Mouse (Mus musculus) myocyte (in vitro differentiated cells): Measurements from ENCODE around the gene Gm42791. TPM values are rescaled to one million over a fixed set of nuclear protein-coding genes. Genes with fewer than 3 reads are reported as not detected.
A peak's percentile ranks its signal among the peaks of the same experiment; 100 is the strongest.

ENCODE experiments used
- H3K27me3 ChIP-seq: one replicate; pipeline ENCODE4 v1.6.1; 2011; ENCODE audit not compliant: control insufficient read depth, insufficient read depth, insufficient read length
- H3K36me3 ChIP-seq: one replicate; pipeline ENCODE4 v1.6.1; 2011; ENCODE audit not compliant: control insufficient read depth, insufficient read depth
- H3K4me2 ChIP-seq: one replicate; pipeline ENCODE4 v1.6.1; 2011; ENCODE audit warnings: low read depth, control low read depth
- H3K4me3 ChIP-seq: one replicate; pipeline ENCODE4 v1.5.1; 2011; ENCODE audit warnings: mild to moderate bottlenecking, control low read depth, moderate library complexity
- H3K79me2 ChIP-seq: one replicate; pipeline ENCODE4 v1.6.1; 2011; ENCODE audit not compliant: control insufficient read depth, insufficient read depth
- H3ac ChIP-seq: one replicate; pipeline ENCODE4 v1.6.1; 2011; ENCODE audit not compliant: control insufficient read depth, insufficient read length
- CEBPB ChIP-seq: IDR thresholded peaks from 2 replicates; pipeline ENCODE4 v1.6.1; 2011; ENCODE audit warnings: mild to moderate bottlenecking, moderate library complexity; ENCODE audit not compliant: poor library complexity, insufficient read depth, severe bottlenecking
- E2F4 ChIP-seq: IDR thresholded peaks from one replicate; pipeline ENCODE4 v1.6.1; 2011; ENCODE audit warnings: mild to moderate bottlenecking, control low read depth, moderate library complexity; ENCODE audit not compliant: insufficient read depth
- MAX ChIP-seq: IDR thresholded peaks from one replicate; pipeline ENCODE4 v1.6.1; 2011; ENCODE audit warnings: low read depth, mild to moderate bottlenecking, control low read depth
- MYOD1 ChIP-seq, 3 experiments: IDR thresholded peaks; one replicate each; pipeline ENCODE4 v1.6.1; 2011; ENCODE audit warnings: control low read depth in 2 of 3, low read depth in 2 of 3, mild to moderate bottlenecking in 2 of 3, moderate library complexity in 1 of 3; ENCODE audit not compliant: insufficient read length in 2 of 3, control insufficient read depth in 1 of 3
- MYOG ChIP-seq, 3 experiments: IDR thresholded peaks; one replicate each; pipeline ENCODE4 v1.6.1; 2011; ENCODE audit warnings: control low read depth in 2 of 3, low read depth in 2 of 3, mild to moderate bottlenecking in 2 of 3; ENCODE audit not compliant: insufficient read length in 2 of 3, control insufficient read depth in 1 of 3, insufficient read depth in 1 of 3
- POLR2A ChIP-seq: IDR thresholded peaks from one replicate; pipeline ENCODE4 v1.6.1; 2011; ENCODE audit warnings: low read depth, mild to moderate bottlenecking, control low read depth, moderate library complexity; ENCODE audit not compliant: insufficient read length
- POLR2AphosphoS2 ChIP-seq: IDR thresholded peaks from one replicate; pipeline ENCODE4 v1.6.1; 2011; ENCODE audit warnings: low read depth, control low read depth; ENCODE audit not compliant: insufficient read length
- REST ChIP-seq: IDR thresholded peaks from one replicate; pipeline ENCODE4 v1.6.1; 2011; ENCODE audit warnings: mild to moderate bottlenecking, control low read depth, moderate library complexity; ENCODE audit not compliant: insufficient read depth, insufficient read length
- SRF ChIP-seq: IDR thresholded peaks from one replicate; pipeline ENCODE4 v1.6.1; 2011; ENCODE audit warnings: low read depth; ENCODE audit not compliant: control insufficient read depth, insufficient read length
- TCF12 ChIP-seq: IDR thresholded peaks from one replicate; pipeline ENCODE4 v1.6.1; 2011; ENCODE audit warnings: mild to moderate bottlenecking, control low read depth; ENCODE audit not compliant: poor library complexity, insufficient read depth, severe bottlenecking
- TCF3 ChIP-seq: IDR thresholded peaks from one replicate; pipeline ENCODE4 v1.6.1; 2011; ENCODE audit warnings: low read depth, control low read depth; ENCODE audit not compliant: insufficient read length
- USF1 ChIP-seq: IDR thresholded peaks from one replicate; pipeline ENCODE4 v1.6.1; 2011; ENCODE audit warnings: low read depth, mild to moderate bottlenecking, control low read depth, moderate library complexity
- polyA plus RNA-seq: library from polyadenylated mRNA; unstranded; fragments of >200 nt; fragmentation: generic; extraction: Trizol; gene quantifications from one replicate; pipeline ENCODE4 v1.2.1, GENCODE M21; 2012; ENCODE audit warnings: missing spikeins

The Gm42791 gene
- polyA plus RNA-seq, 1 experiment, result 0.11 TPM

DNA sequence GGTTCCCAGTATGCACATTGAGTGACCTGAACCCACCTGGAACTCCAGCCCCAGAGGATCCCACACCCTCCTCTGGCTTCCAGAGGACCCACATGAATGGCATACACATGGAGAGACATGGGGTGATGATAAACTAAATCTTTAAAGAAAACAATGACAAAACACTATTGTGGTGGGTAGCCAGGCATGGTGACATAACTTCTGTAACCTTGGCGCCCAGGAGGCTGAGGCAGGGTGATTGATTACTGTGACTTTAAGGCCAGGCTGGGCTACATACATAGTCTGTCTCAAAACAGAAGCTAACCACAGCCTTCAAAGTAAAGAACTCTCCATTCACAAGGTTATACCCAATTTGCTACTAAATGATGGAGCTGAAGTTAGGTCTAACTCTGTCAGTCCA, 30.7 kb downstream of the Gm42791 start:
- no peak overlapping the region for H3K4me3 ChIP-seq
- H3K79me2 ChIP-seq, result no peaks in the 10 kb centered on the region
- H3ac ChIP-seq, result no peak overlapping the region
- no peaks in the 10 kb centered on the region for H3K36me3 ChIP-seq
- H3K27me3 ChIP-seq, result no peaks in the 10 kb centered on the region
- H3K4me2 ChIP-seq, result peak overlapping the region; percentile 82
- TF ChIP-seq SRF (no peak), MYOG (IDR thresholded peaks at IDR 0.05; ENCODE audit: control insufficient read depth in 1 of 3, insufficient read depth in 1 of 3, insufficient read length in 2 of 3, low read depth in 2 of 3) (no peak), POLR2A (no peak), MYOD1 (IDR thresholded peaks at IDR 0.05; ENCODE audit: control insufficient read depth in 1 of 3, insufficient read length in 2 of 3, low read depth in 2 of 3) (no peak), TCF12 (no peak)

DNA sequence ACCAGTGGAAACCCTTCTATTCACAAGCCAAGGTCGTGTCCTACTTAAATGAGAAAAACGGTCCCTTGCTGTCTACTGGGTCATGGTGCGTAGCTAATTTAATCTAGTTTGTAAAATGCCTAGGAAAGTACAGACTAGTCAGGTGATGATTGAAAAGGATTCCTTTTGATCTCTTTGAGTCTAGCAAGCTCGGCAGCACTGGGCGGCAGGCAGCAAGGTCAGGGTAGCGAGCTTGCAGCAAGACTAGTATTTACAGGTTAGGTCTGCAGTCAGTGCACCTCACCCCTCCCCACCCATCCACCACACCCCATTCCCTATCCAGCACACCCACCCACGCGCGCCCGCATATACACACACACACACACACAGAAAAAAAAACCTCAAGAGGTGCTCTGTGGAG, 34.7 kb downstream of the Gm42791 start:
- Histone ChIP-seq H3K4me3 (no peak overlapping the region), H3K27me3 (no peaks in the 10 kb centered on the region), H3K4me2 (no peak overlapping the region), H3ac (no peak overlapping the region), H3K36me3 (no peaks in the 10 kb centered on the region), H3K79me2 (no peaks in the 10 kb centered on the region)
- TF ChIP-seq USF1, result no peak
- no peak for TF ChIP-seq REST
- TF ChIP-seq MAX, result no peak
- TF ChIP-seq TCF12, result no peak
- no peak for TF ChIP-seq TCF3
- no peak for TF ChIP-seq CEBPB
- no peak for TF ChIP-seq POLR2AphosphoS2
- no peak for TF ChIP-seq MYOG (IDR thresholded peaks at IDR 0.05; ENCODE audit: control insufficient read depth in 1 of 3, insufficient read depth in 1 of 3, insufficient read length in 2 of 3, low read depth in 2 of 3)
- TF ChIP-seq SRF, result no peak
- no peak for TF ChIP-seq MYOD1 (IDR thresholded peaks at IDR 0.05; ENCODE audit: control insufficient read depth in 1 of 3, insufficient read length in 2 of 3, low read depth in 2 of 3)
- TF ChIP-seq POLR2A, result no peak
- no peak for TF ChIP-seq E2F4

DNA sequence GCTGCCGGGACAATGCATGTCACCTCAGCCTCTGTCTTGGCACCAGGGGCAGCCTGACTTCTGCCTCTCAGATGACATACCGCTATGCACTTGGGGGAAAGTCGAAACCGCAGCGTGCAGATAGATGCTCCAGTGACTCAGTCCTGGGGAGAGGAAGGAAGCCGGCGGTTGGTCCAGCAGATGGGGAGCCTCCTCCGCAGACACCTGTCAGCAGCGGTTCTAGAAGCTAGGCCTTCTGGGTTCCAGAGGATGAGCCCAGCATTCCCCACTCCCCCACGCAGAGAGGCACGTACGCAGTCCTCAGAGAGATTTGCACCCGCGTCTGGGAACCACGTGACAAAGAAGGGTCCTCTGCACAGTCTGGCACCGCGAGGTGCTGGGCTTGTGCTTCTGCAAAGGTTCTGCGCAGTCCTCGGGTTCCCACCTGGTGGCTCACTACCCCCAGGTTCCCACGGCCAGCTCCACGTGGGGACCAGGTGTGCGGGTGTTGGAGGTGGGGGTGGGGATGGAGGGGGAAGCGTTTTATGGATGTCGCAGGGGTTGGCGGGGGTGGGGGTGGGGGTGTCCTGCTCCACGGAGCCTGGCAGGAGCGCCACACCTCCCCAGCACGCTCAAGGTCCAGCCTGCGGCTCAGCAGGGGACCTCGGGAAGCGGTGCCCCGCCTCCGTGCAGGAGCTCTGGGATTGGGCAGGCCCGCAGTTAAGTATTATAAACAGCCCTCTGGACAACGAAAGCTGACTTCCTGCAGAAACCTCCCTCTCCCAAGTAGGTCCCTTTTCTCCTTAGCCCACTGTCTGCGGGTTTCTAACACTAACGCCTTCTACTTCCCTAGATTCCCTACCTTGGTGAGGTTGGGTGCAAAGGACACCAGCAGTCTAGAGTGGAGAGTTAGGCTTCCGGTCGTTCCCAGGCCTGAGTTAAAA, 35.6 kb downstream of the Gm42791 start:
- H3K4me2 ChIP-seq, result peak overlapping the region; percentile 65
- no peaks in the 10 kb centered on the region for H3K36me3 ChIP-seq
- H3K79me2 ChIP-seq, result no peaks in the 10 kb centered on the region
- TF ChIP-seq REST (no peak), POLR2AphosphoS2 (peak; percentile 30), TCF3 (no peak), TCF12 (peak; percentile 41), MYOD1 (IDR thresholded peaks at IDR 0.05; ENCODE audit: control insufficient read depth in 1 of 3, insufficient read length in 2 of 3, low read depth in 2 of 3) (peak; percentile 60 to 95 (median 84)), CEBPB (no peak), E2F4 (no peak), SRF (no peak), MAX (no peak), USF1 (peak; percentile 49), MYOG (IDR thresholded peaks at IDR 0.05; ENCODE audit: control insufficient read depth in 1 of 3, insufficient read depth in 1 of 3, insufficient read length in 2 of 3, low read depth in 2 of 3) (peak in 2 of 3 experiments; percentile 66 to 94)
- no peaks in the 10 kb centered on the region for H3K27me3 ChIP-seq
- H3ac ChIP-seq, result no peak overlapping the region
- H3K4me3 ChIP-seq, result no peak overlapping the region

- no peaks in the 10 kb centered on the region for H3K79me2 ChIP-seq
- no peaks in the 10 kb centered on the region for H3K27me3 ChIP-seq
- H3ac ChIP-seq, result no peak overlapping the region
- H3K36me3 ChIP-seq, result no peaks in the 10 kb centered on the region
- TF ChIP-seq MYOG (IDR thresholded peaks at IDR 0.05; ENCODE audit: control insufficient read depth in 1 of 3, insufficient read depth in 1 of 3, insufficient read length in 2 of 3, low read depth in 2 of 3), result no peak
- no peak for TF ChIP-seq MYOD1 (IDR thresholded peaks at IDR 0.05; ENCODE audit: control insufficient read depth in 1 of 3, insufficient read length in 2 of 3, low read depth in 2 of 3)
- no peak for TF ChIP-seq E2F4
- no peak for TF ChIP-seq MAX
- TF ChIP-seq REST, result no peak
- TF ChIP-seq SRF, result no peak
- no peak for TF ChIP-seq TCF12
- no peak for TF ChIP-seq CEBPB
- no peak for TF ChIP-seq POLR2AphosphoS2
- no peak for TF ChIP-seq POLR2A
- TF ChIP-seq TCF3, result no peak
- TF ChIP-seq USF1, result no peak
- peak overlapping the region; percentile 65 for H3K4me2 ChIP-seq
- H3K4me3 ChIP-seq, result no peak overlapping the region
Measured at GRCm38 (mm10) chr5:148958355-148958754, 36.6 kb downstream of the Gm42791 start.
